Mouse (Mus musculus) intestine, embryonic 16.5 days (tissue): Measurements from ENCODE around the gene Dmd. TPM values are rescaled to one million over a fixed set of nuclear protein-coding genes. Genes with fewer than 3 reads are reported as not detected.

ENCODE experiments used
- ATAC-seq: fragments of 200-750 bp; cut with Nextera tagmentation; 2 replicates; pipeline ENCODE4 v1.8.0; 2017; ENCODE audit warnings: moderate TSS enrichment, moderate library complexity
- H3K27ac ChIP-seq: fragments of 300-500 bp; sonication (generic); 2 replicates; pipeline ENCODE4 v1.5.1; 2014; ENCODE audit warnings: mild to moderate bottlenecking, low read length
- H3K27me3 ChIP-seq: fragments of 300-500 bp; sonication (generic); replicated peaks from 2 replicates; pipeline ENCODE4 v1.6.1; 2014; ENCODE audit warnings: low read length, control low read depth, mixed read lengths; ENCODE audit not compliant: control insufficient read depth, insufficient read depth
- H3K36me3 ChIP-seq: fragments of 300-500 bp; sonication (generic); 2 replicates; pipeline ENCODE4 v1.6.1; 2014; ENCODE audit warnings: low read length, control low read depth; ENCODE audit not compliant: control insufficient read depth, insufficient read depth
- H3K4me1 ChIP-seq: fragments of 300-500 bp; sonication (generic); 2 replicates; pipeline ENCODE4 v1.6.1; 2014; ENCODE audit warnings: low read length, control low read depth, mixed read lengths; ENCODE audit not compliant: control insufficient read depth, insufficient read depth
- H3K4me2 ChIP-seq: fragments of 300-500 bp; sonication (generic); 2 replicates; pipeline ENCODE4 v1.6.1; 2014; ENCODE audit warnings: low read depth, low read length, control low read depth
- H3K4me3 ChIP-seq: fragments of 300-500 bp; sonication (generic); 2 replicates; pipeline ENCODE4 v1.5.1; 2014; ENCODE audit warnings: mild to moderate bottlenecking, low read length
- H3K9ac ChIP-seq: fragments of 300-500 bp; sonication (generic); 2 replicates; pipeline ENCODE4 v1.6.1; 2014; ENCODE audit warnings: low read depth, low read length
- H3K9me3 ChIP-seq: fragments of 300-500 bp; sonication (generic); 2 replicates; pipeline ENCODE4 v1.6.1; 2016; ENCODE audit warnings: low read length, control low read depth; ENCODE audit not compliant: control insufficient read depth
- WGBS: fragments of 180-500 bp; shearing (Covaris S2); extraction: QIAGEN DNeasy Blood & Tissue Kit; methylation state at CpG from one replicate; pipeline ENCODE4 v1.1.7; 2014; 5-methylcytosine and 5-hydroxymethylcytosine counted together
- polyA plus RNA-seq: library from polyadenylated mRNA; unstranded; fragments of >200 nt; fragmentation: Nextera tagmentation; extraction: Ambion mirVana; gene quantifications from 2 replicates; pipeline ENCODE4 v1.2.1, GENCODE M21; 2015

The Dmd gene
- polyA plus RNA-seq, 1 experiment from 2014 or later: 22.1 TPM

- H3K27me3 ChIP-seq: no peaks in the 10 kb centered on the region
- no peak overlapping the region for H3K4me3 ChIP-seq
- no peaks in the 10 kb centered on the region for H3K4me1 ChIP-seq
- H3K36me3 ChIP-seq: no peaks in the 10 kb centered on the region
- no peaks in the 10 kb centered on the region for H3K9me3 ChIP-seq
- no peak for ATAC-seq
- H3K4me2 ChIP-seq: no peak overlapping the region
- 57% methylated on average over 2 of the region's 2 CpGs for WGBS
- no peak overlapping the region for H3K27ac ChIP-seq
- H3K9ac ChIP-seq: no peak overlapping the region
Observed at GRCm38 (mm10) chrX:84241297-84241859, 1292.7 kb downstream of the Dmd start.

- Histone ChIP-seq H3K4me2 (no peak overlapping the region), H3K27me3 (no peaks in the 10 kb centered on the region), H3K4me1 (no peaks in the 10 kb centered on the region), H3K27ac (no peak overlapping the region), H3K4me3 (no peak overlapping the region), H3K36me3 (no peaks in the 10 kb centered on the region), H3K9me3 (no peaks in the 10 kb centered on the region), H3K9ac (no peak overlapping the region)
- no peak for ATAC-seq
Observed at GRCm38 (mm10) chrX:84330593-84330992, 1381.9 kb downstream of the Dmd start.

- Histone ChIP-seq H3K4me1 (no peaks in the 10 kb centered on the region), H3K4me3 (no peak overlapping the region), H3K27me3 (no peaks in the 10 kb centered on the region), H3K9me3 (no peaks in the 10 kb centered on the region), H3K4me2 (no peak overlapping the region), H3K27ac (no peak overlapping the region), H3K36me3 (no peaks in the 10 kb centered on the region), H3K9ac (no peak overlapping the region)
- no peak for ATAC-seq
- WGBS: 83% methylated on average over 1 of the region's 1 CpGs
Observed at GRCm38 (mm10) chrX:84332177-84332576, 1383.5 kb downstream of the Dmd start.

GRCm38 (mm10) chrX:84364981-84365380, 1416.3 kb downstream of the Dmd start:
- ATAC-seq: no peak
- Histone ChIP-seq H3K36me3 (no peaks in the 10 kb centered on the region), H3K9ac (no peak overlapping the region), H3K4me2 (no peak overlapping the region), H3K4me3 (no peak overlapping the region), H3K9me3 (no peaks in the 10 kb centered on the region), H3K27me3 (no peaks in the 10 kb centered on the region), H3K27ac (no peak overlapping the region), H3K4me1 (no peaks in the 10 kb centered on the region)

- WGBS: 74% methylated on average over 4 of the region's 4 CpGs
- no peaks in the 10 kb centered on the region for H3K9me3 ChIP-seq
- H3K9ac ChIP-seq: no peak overlapping the region
- H3K36me3 ChIP-seq: no peaks in the 10 kb centered on the region
- no peak for ATAC-seq
- no peaks in the 10 kb centered on the region for H3K4me1 ChIP-seq
- H3K4me2 ChIP-seq: no peak overlapping the region
- no peak overlapping the region for H3K27ac ChIP-seq
- no peak overlapping the region for H3K4me3 ChIP-seq
- H3K27me3 ChIP-seq: no peaks in the 10 kb centered on the region
Observed at GRCm38 (mm10) chrX:84435608-84436007, 1486.9 kb downstream of the Dmd start.

GRCm38 (mm10) chrX:84436556-84436955, 1487.9 kb downstream of the Dmd start:
- 63% methylated on average over 4 of the region's 4 CpGs for WGBS
- ATAC-seq: no peak
- no peak overlapping the region for H3K4me2 ChIP-seq
- H3K4me1 ChIP-seq: no peaks in the 10 kb centered on the region
- no peaks in the 10 kb centered on the region for H3K9me3 ChIP-seq
- no peak overlapping the region for H3K27ac ChIP-seq
- no peaks in the 10 kb centered on the region for H3K36me3 ChIP-seq
- no peaks in the 10 kb centered on the region for H3K27me3 ChIP-seq
- no peak overlapping the region for H3K9ac ChIP-seq
- no peak overlapping the region for H3K4me3 ChIP-seq

- no peaks in the 10 kb centered on the region for H3K4me1 ChIP-seq
- H3K27me3 ChIP-seq: no peaks in the 10 kb centered on the region
- no peak overlapping the region for H3K27ac ChIP-seq
- no peak overlapping the region for H3K4me3 ChIP-seq
- no peak for ATAC-seq
- 71% methylated on average over 3 of the region's 3 CpGs for WGBS
- no peaks in the 10 kb centered on the region for H3K36me3 ChIP-seq
- H3K9ac ChIP-seq: no peak overlapping the region
- no peak overlapping the region for H3K4me2 ChIP-seq
- no peaks in the 10 kb centered on the region for H3K9me3 ChIP-seq
Observed at GRCm38 (mm10) chrX:84442996-84443395, 1494.3 kb downstream of the Dmd start.

- H3K27ac ChIP-seq: no peak overlapping the region
- no peak overlapping the region for H3K9ac ChIP-seq
- no peak for ATAC-seq
- no peaks in the 10 kb centered on the region for H3K27me3 ChIP-seq
- no peaks in the 10 kb centered on the region for H3K4me1 ChIP-seq
- no peaks in the 10 kb centered on the region for H3K36me3 ChIP-seq
- H3K4me3 ChIP-seq: no peak overlapping the region
- 52% methylated on average over 3 of the region's 3 CpGs for WGBS
- no peaks in the 10 kb centered on the region for H3K9me3 ChIP-seq
- no peak overlapping the region for H3K4me2 ChIP-seq
Observed at GRCm38 (mm10) chrX:84443985-84444384, 1495.3 kb downstream of the Dmd start.

GRCm38 (mm10) chrX:84444638-84445037, 1496.0 kb downstream of the Dmd start:
- Histone ChIP-seq H3K36me3 (no peaks in the 10 kb centered on the region), H3K27me3 (no peaks in the 10 kb centered on the region), H3K27ac (no peak overlapping the region), H3K4me3 (no peak overlapping the region), H3K4me1 (no peaks in the 10 kb centered on the region), H3K4me2 (no peak overlapping the region), H3K9ac (no peak overlapping the region), H3K9me3 (no peaks in the 10 kb centered on the region)
- no peak for ATAC-seq

GRCm38 (mm10) chrX:84454473-84454872, 1505.8 kb downstream of the Dmd start:
- no peak overlapping the region for H3K9ac ChIP-seq
- H3K4me3 ChIP-seq: no peak overlapping the region
- no peaks in the 10 kb centered on the region for H3K4me1 ChIP-seq
- ATAC-seq: no peak
- no peak overlapping the region for H3K4me2 ChIP-seq
- 78% methylated on average over 1 of the region's 1 CpGs for WGBS
- no peaks in the 10 kb centered on the region for H3K9me3 ChIP-seq
- no peaks in the 10 kb centered on the region for H3K27me3 ChIP-seq
- H3K36me3 ChIP-seq: no peaks in the 10 kb centered on the region
- no peak overlapping the region for H3K27ac ChIP-seq
